ENCODE assay signal across 9 mouse cellular contexts in genomic region chr1:184998631-184999030, GRCm38 (mm10). TPM values are rescaled to one million over a fixed set of nuclear protein-coding genes. Genes with fewer than 3 reads are reported as not detected.
DNase-seq lines count a peak whose midpoint lies in the region; ATAC-seq lines count a peak whose summit lies in the region.
"Had no signal": no experiment of that assay in that cellular context is flagged by ENCODE, and none has a peak within 500 bp of the region (broad histone marks: within the 10 kb centered on the region; RNA-seq: fewer than 3 reads in every experiment).

No protein-coding gene starts in this region.

- no peaks in the 10 kb centered on the region for H3K36me3 ChIP-seq in heart, embryonic 13.5 days
- no peaks in the 10 kb centered on the region for H3K36me3 ChIP-seq in hindbrain, embryonic 12.5 days
- no peaks in the 10 kb centered on the region for H3K36me3 ChIP-seq in midbrain, embryonic 11.5 days (ENCODE audit: control insufficient read depth, insufficient read depth, low read length)

- H3K4me1 ChIP-seq in heart, embryonic 13.5 days, result peaks cover 37% of the 10 kb centered on the region
- peaks cover 23% of the 10 kb centered on the region for H3K4me1 ChIP-seq in hindbrain, embryonic 12.5 days
- peaks cover 22% of the 10 kb centered on the region for H3K4me1 ChIP-seq in midbrain, embryonic 11.5 days (ENCODE audit: control insufficient read depth, insufficient read depth, low read length)

- H3K4me3 ChIP-seq in heart, embryonic 13.5 days, result peak overlapping the region; percentile 75
- H3K4me3 ChIP-seq in hindbrain, embryonic 12.5 days, result peak overlapping the region; percentile 72
- peak overlapping the region; percentile 88 for H3K4me3 ChIP-seq in midbrain, embryonic 11.5 days (ENCODE audit: low read depth, low read length)

- no peak for DNase-seq in heart, postnatal 36 days
- DNase-seq in brain, adult 2 months (ENCODE audit: low read depth, low spot score), result peak; percentile 55
- DNase-seq in midbrain, embryonic 11.5 days (ENCODE audit: low spot score, missing footprints), result peak; percentile 90
- DNase-seq in ovary, postnatal 36 days (ENCODE audit: low spot score), result no peak
- no peak for DNase-seq in adrenal gland, postnatal 36 days

- H3K4me2 ChIP-seq in heart, embryonic 13.5 days, result peak overlapping the region; percentile 84
- peak overlapping the region; percentile 57 for H3K4me2 ChIP-seq in hindbrain, embryonic 12.5 days (replicated peaks)
- peak overlapping the region; percentile 85 for H3K4me2 ChIP-seq in midbrain, embryonic 11.5 days

- H3K27ac ChIP-seq in heart, embryonic 13.5 days (replicated peaks), result peak overlapping the region; percentile 43; the same call in 1 of the 2 replicates
- peak overlapping the region; percentile 91; the same call in 1 of the 2 replicates for H3K27ac ChIP-seq in hindbrain, embryonic 12.5 days
- H3K27ac ChIP-seq in midbrain, embryonic 11.5 days (ENCODE audit: low read depth, low read length), result no peak overlapping the region

- intact Hi-C loops in heart, postnatal 36 days (cut with DNase I), result no loop called here

- H3K27me3 ChIP-seq in heart, embryonic 13.5 days (replicated peaks), result peaks cover 14% of the 10 kb centered on the region
- H3K27me3 ChIP-seq in hindbrain, embryonic 12.5 days, result no peaks in the 10 kb centered on the region
- H3K27me3 ChIP-seq in midbrain, embryonic 11.5 days (ENCODE audit: control insufficient read depth, insufficient read depth, low read length), result no peaks in the 10 kb centered on the region

- no peaks in the 10 kb centered on the region for H3K9me3 ChIP-seq in heart, embryonic 13.5 days
- H3K9me3 ChIP-seq in hindbrain, embryonic 12.5 days (replicated peaks), result no peaks in the 10 kb centered on the region
- no peaks in the 10 kb centered on the region for H3K9me3 ChIP-seq in midbrain, embryonic 11.5 days (ENCODE audit: control insufficient read depth, low read length)
- H3K9me3 ChIP-seq: megakaryocyte, embryonic 14.5 days had no signal

- ATAC-seq in heart, embryonic 13.5 days (ENCODE audit: extremely low read depth, insufficient number of reproducible peaks, low FRiP score, low TSS enrichment), result no peak
- peak; percentile 29; the same call in 1 of the 2 replicates for ATAC-seq in hindbrain, embryonic 12.5 days (ENCODE audit: low FRiP score)
- peak; percentile 23; the same call in 1 of the 2 replicates for ATAC-seq in midbrain, embryonic 11.5 days (ENCODE audit: low FRiP score)
- no peak for ATAC-seq in granulocyte monocyte progenitor cell, adult 5-6 weeks (replicated peaks; ENCODE audit: poor library complexity, severe bottlenecking)

- H3K9ac ChIP-seq in heart, embryonic 13.5 days, result peak overlapping the region; percentile 95
- H3K9ac ChIP-seq in hindbrain, embryonic 12.5 days, result peak overlapping the region; percentile 96
- H3K9ac ChIP-seq in midbrain, embryonic 11.5 days (ENCODE audit: low read length), result peak overlapping the region; percentile 94

- WGBS in heart, embryonic 13.5 days, result 17% methylated on average over 2 of the region's 2 CpGs
- WGBS in hindbrain, embryonic 12.5 days, result 8% methylated on average over 2 of the region's 2 CpGs
- WGBS in midbrain, embryonic 11.5 days, result 9% methylated on average over 2 of the region's 2 CpGs

RNA-seq across cellular contexts. Expression of gene Mark1, which starts 0.7 kb away (rescaled TPM):
- polyA plus RNA-seq in heart, embryonic 13.5 days (2015; fragmentation: Nextera tagmentation; extraction: Ambion mirVana), result 1.5 and 1.9 TPM in 2 replicates
- 1 to 10 TPM; 7.2 to 8.4 TPM for total RNA-seq in heart, postnatal 36 days (2021)
- 7.5 and 8.7 TPM in 2 replicates for polyA plus RNA-seq in hindbrain, embryonic 12.5 days (2016; fragmentation: Nextera tagmentation; extraction: Ambion mirVana)
- polyA plus RNA-seq in midbrain, embryonic 11.5 days (2014; fragmentation: Nextera tagmentation; extraction: Ambion mirVana), result 5.3 and 5.8 TPM in 2 replicates
- 1 to 10 TPM; 7.0 to 8.4 TPM for total RNA-seq in adrenal gland, postnatal 36 days (2021)
- not detected in 2 replicates for total RNA-seq in granulocyte monocyte progenitor cell, adult 5-6 weeks (2014; fragmentation: Nextera tagmentation)
- total RNA-seq in granulocyte monocyte progenitor cell, adult 5-6 weeks (2017), result not detected in 2 replicates

Comparison
In these comparisons a context has a peak if more than half of its experiments do, and no peak if none do; other contexts are left out.
1. ATAC-seq: peak in hindbrain, embryonic 12.5 days (single experiment) and midbrain, embryonic 11.5 days (single experiment); none in heart, embryonic 13.5 days (single experiment) and granulocyte monocyte progenitor cell, adult 5-6 weeks (single experiment).
2. DNase-seq: peak in brain, adult 2 months (single experiment) and midbrain, embryonic 11.5 days (single experiment); none in heart, postnatal 36 days (0 of 2), ovary, postnatal 36 days (single experiment) and adrenal gland, postnatal 36 days (0 of 2).
3. RNA of gene Mark1, which starts 0.7 kb away (total RNA-seq): 7.0 to 8.4 TPM in adrenal gland, postnatal 36 days and 7.2 to 8.4 TPM in heart, postnatal 36 days; not detected in granulocyte monocyte progenitor cell, adult 5-6 weeks; every median in the first group is over 4 times any median in the second.
4. Peak in every context shown above with its lines, with median percentiles within 50 percentile points of each other: H3K4me2 ChIP-seq, H3K4me3 ChIP-seq and H3K9ac ChIP-seq.